Mouse (Mus musculus) common myeloid progenitor, adult 5-6 weeks (primary cell): ENCODE results near the gene Hes5. TPM values are rescaled to one million over a fixed set of nuclear protein-coding genes. Genes with fewer than 3 reads are reported as not detected.

ENCODE experiments used
- ATAC-seq: replicated peaks from 2 replicates; pipeline ENCODE4 v1.8.0; 2016; ENCODE audit warnings: low read depth, mild to moderate bottlenecking, moderate TSS enrichment, inconsistent platforms; ENCODE audit not compliant: poor library complexity, severe bottlenecking
- total RNA-seq: library from RNA; stranded (forward); fragments of 200-1000, 187-1606 nt; gene quantifications from 2 replicates; pipeline ENCODE4 v1.2.3, GENCODE M21; 2017

Gene Hes5
- total RNA-seq, 1 experiment from 2014 or later: not detected

GRCm38 (mm10) chr4:154940156-154940555 lies 20.6 kb upstream of the Hes5 start:
- ATAC-seq: no peak

DNA sequence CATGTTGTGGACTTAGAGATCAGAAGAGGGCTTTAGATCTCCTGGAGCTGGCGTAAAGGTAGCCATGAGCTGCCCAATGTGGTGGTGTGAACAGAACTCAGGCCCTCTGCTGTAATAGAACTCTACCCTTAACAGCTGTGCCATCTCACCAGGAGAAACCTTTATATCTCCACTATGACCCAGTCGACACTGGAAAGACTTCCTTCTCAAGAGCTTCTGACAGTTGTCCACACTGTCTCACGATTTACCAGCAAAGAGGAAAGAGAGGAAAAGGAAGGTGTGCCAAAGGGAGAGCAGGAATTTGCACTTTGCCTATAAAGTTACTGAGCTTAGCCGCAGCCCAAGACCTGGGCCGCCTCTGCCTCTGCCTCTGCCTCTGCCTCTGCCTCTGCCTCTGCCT lies 18.9 kb upstream of the Hes5 start:
- no peak for ATAC-seq

DNA sequence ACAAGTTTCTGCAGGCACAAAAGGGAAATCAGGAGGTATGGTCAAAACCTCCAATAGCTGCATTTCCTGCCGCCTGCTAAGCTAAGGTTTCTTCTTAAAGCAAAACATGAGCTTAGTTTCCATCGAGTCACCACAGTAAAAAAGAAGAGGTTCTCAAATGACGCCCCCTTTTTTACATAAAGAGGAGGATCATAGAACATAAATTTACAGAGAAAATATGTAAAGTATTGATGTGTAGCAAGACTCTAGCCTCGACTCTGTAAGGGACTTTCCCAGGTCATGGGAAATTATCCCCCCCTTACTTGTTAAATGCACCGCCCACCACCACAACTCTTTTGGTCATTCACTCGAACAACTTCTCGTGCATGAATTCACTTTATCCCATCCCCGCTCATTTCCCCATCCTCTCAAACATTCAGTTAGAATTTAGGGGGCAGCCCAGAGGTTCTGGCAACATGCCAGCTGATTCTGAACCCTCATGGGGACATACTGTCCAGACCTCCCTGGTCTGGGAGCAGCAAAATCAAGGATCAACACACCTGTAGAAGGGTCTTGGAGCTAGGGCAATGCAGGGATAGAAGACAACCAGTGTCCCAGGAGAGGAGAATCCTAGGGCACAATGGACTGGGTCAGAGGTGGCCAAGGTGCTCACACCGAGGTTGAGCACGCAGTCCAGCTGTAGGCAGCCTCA lies 17.9 kb upstream of the Hes5 start:
- no peak for ATAC-seq

GRCm38 (mm10) chr4:154943323-154944039 lies 17.2 kb upstream of the Hes5 start:
- no peak for ATAC-seq

DNA sequence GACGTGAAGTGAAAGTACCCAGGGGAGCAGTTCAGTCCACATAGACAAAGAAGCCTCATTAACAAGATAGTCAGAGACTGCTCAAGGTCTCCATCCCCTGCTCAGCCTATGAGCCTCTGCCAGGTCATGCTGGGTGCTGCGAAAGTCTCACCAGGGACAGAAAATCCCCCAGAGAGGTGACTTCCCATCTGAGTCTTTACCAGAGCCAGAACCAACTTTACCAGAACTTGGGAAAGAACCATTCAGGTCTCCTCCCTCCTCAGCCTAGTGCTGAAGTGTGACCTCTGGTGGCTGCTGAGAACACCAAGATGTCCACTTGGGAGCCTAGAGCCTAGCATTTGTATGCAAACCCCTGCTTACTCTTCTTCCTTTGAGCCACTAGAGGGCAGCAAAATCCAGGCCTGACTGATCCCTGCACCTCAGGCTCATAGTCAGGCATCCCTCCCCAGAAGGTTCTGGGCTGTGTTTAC lies 16.6 kb upstream of the Hes5 start:
- peak; percentile 98 for ATAC-seq

DNA sequence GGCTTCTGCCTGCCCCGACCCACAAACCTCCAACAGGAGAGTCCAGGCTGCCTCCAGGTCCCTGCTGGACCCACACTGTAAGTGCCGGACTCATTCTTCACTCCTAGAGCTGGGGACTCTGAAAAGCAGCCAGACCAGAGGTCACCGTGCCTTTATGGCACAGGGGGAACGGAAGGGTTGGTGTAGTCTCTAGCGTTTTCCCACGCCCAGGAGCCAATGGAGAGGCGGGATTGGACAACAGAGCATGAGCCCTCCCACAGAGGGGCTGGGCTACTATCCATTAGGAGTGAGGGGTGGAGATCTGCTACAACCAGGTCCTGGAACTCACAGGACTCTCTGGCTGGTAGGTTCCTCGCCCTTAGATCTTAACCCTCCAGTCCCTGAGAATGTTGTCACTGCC lies 14.4 kb upstream of the Hes5 start:
- peak; percentile 43; the same call in 1 of the 2 replicates for ATAC-seq

DNA sequence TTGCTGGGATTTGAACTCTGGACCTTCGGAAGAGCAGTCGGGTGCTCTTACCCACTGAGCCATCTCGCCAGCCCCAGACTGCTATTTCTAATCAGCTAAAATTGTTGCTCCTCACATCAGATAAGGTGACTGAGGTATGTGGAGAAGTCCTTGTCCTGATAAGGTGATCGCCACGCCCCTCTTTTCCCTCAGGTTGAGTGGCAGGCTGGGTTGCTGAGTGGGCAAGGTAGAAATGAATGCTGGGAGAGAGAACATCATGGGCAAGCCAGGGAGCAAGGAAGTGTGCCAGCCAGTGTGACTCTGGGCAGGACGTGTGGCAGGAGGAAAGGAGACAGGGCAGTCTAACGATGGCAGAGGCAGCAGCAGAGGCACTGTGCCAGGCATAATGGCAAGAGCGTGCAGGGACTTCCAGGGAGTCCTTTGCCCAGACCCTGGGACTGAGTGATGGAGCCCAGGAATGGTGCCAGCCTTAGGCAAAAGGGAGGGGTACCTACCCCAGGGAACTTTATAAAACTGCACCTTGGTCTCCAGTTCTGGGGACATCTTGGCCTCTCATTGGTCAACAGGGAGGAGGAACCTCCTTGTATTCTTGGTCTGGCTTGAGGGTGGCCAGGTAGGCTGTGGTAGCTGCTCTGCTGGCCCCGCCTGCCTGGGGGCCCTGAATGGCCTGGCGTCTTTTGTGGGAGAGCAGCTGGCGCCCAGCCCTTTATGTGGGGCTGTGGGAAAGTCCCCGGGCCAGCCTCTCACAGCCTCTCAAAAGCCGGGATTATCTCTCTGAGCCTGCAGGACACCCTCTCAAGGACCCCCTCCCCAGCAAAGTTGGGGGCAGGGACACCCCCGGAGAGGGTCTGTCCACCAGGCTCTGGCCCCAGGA lies 12.4 kb upstream of the Hes5 start:
- ATAC-seq: no peak

- no peak for ATAC-seq
Observed at GRCm38 (mm10) chr4:154948940-154949588, 11.7 kb upstream of the Hes5 start.

- ATAC-seq: no peak
Observed at GRCm38 (mm10) chr4:154949589-154949982, 11.1 kb upstream of the Hes5 start.

DNA sequence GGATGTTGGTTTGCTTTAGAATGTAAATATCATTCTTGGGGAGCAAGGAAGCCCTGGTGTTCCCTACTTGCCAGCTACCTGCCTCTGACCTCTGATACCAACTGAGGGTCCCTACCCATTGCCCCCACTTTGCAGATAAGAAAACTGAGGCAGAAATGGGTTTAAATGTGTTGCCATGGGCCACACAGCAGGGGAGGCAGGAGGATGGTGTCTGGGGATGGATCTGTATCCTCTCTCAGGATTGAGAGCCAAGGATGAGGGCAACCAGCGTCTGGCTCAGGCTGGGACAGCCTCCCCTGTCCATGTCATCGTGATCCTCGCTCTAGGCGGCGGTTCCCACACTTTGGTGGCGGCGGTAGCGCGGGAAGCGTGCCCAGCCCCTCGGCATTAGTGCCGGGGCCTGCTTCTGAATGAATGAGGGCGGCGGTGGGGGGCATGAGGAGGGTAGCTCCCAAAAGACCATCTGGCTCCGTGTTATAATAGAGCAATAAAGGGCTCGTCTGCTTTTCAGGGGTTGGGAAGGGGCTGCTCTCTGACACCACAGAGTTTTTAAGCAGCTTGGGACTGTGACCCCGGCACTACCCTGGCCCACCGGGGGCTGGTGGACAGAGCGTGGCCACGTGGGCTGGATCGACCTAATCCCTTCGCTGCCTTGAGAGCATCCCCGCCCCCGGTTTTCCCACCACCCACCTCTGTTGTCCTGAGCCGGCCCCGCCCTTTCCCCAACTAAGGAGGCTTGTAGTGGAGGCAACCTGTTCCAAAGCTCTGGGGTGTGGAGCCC lies 8.1 kb upstream of the Hes5 start:
- no peak for ATAC-seq

- ATAC-seq: no peak
Observed at GRCm38 (mm10) chr4:154956604-154957003, 4.1 kb upstream of the Hes5 start.

DNA sequence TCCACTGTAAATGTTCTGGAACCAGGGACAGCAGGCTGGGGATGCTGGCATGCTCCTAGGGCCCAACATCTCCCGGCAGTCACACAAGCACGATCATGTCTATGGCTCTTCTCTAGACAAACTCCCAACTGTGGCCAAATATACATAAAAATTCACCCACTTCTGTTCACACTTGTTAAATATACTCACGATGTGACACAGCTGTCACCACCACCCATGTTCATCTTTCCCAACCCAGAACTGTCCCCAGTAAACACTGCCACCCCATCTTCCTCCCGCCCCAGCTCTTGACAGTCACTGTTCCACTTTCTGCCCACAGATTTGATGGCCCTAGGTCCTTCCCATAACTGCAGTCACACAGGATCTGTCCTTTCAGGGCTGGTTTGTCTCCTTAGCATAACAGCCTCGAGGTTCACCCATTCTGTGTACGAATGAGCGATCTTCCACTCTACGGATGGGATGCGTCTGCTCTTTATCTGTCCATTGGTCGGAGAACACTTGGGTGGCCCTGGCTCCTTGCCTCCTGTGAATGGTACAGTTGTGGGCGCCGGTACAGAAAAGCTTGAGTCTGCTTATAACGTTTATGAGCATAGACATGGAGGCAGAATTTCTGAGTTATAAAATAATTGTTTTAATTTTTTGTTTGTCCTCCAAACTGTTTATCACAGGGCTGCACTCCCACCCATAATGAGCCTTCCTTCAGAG lies 3.3 kb upstream of the Hes5 start:
- no peak for ATAC-seq

DNA sequence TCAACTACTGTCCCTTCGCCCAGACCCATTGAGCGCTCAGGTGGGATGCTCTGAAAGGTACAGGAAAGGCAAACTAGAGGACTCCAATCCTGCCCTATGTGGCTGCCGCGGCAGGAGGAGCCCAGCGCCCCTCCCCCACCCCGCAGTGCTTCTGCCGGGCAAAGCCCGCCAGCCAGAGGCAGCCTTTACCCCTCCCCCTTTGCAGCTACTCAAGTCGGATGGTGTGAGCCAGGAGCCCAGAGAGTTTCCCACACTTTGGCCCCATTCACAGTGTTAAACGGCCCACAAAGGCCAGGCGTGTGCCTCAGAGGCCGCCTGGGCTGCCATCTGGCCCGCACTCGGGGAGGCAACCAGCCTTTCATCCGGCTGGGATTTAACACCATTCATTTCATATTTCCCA lies 2.6 kb upstream of the Hes5 start:
- no peak for ATAC-seq

DNA sequence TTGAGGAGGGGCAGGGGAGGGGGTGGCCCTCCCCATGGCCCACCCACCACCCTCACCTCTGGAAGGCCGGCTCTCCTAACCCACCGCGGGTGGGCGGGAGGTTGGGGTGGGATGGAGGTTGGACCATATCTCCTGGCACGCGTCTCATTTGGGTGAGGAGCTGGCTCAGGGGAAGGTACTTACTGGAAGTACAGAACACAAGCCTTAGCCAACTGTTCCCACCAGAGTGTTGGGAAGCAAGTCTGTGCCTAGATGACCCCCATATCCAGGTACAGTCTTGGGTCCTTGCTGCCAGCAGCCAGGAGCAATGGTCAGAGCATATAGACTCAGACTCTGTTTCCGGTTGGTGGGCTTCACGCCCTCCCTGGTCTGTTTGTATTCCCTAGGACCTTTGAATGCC lies 2.1 kb upstream of the Hes5 start:
- ATAC-seq: no peak

GRCm38 (mm10) chr4:154960021-154960689 lies 568 bp upstream of the Hes5 start:
- no peak for ATAC-seq

DNA sequence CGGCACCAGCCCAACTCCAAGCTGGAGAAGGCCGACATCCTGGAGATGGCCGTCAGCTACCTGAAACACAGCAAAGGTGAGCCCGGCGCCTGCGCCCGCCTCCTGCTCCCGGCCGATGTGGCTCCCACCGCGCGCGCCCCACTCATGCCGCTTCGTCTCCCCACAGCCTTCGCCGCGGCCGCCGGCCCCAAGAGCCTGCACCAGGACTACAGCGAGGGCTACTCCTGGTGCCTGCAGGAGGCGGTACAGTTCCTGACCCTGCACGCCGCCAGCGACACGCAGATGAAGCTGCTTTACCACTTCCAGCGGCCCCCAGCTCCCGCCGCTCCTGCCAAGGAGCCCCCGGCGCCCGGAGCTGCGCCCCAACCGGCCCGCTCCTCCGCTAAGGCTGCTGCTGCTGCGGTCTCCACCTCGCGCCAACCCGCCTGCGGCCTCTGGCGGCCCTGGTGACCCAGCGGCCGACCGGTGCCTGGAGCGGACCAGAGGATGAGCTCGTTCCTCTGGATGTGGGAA lies 559 bp downstream of the Hes5 start:
- ATAC-seq: peak; percentile 27

GRCm38 (mm10) chr4:154961911-154962310 lies 1.2 kb downstream of the Hes5 start:
- peak; percentile 44 for ATAC-seq

- ATAC-seq: no peak
Observed at GRCm38 (mm10) chr4:154962683-154963082, 2.0 kb downstream of the Hes5 start.
